In genomic region chr4:108349836-108350547, GRCm38 (mm10) we compare ENCODE assay signal across 10 mouse cellular contexts. TPM values are rescaled to one million over a fixed set of nuclear protein-coding genes. Genes with fewer than 3 reads are reported as not detected.
DNase-seq lines count a peak whose midpoint lies in the region; ATAC-seq lines count a peak whose summit lies in the region.
"Had no signal": no experiment of that assay in that cellular context is flagged by ENCODE, and none has a peak within 500 bp of the region (broad histone marks: within the 10 kb centered on the region; RNA-seq: fewer than 3 reads in every experiment).

No protein-coding gene starts in this region.

- peaks cover 48% of the 10 kb centered on the region for H3K4me1 ChIP-seq in kidney, embryonic 16.5 days (ENCODE audit: insufficient read depth, low read length)
- peaks cover 57% of the 10 kb centered on the region for H3K4me1 ChIP-seq in embryonic facial prominence, embryonic 13.5 days

- peak overlapping the region; percentile 29; the same call in 1 of the 2 replicates for H3K9ac ChIP-seq in kidney, embryonic 16.5 days (replicated peaks; ENCODE audit: low read length)
- no peak overlapping the region for H3K9ac ChIP-seq in embryonic facial prominence, embryonic 13.5 days

- no peak for ATAC-seq in kidney, embryonic 16.5 days (ENCODE audit: low FRiP score, low TSS enrichment)
- ATAC-seq in embryonic facial prominence, embryonic 13.5 days (ENCODE audit: insufficient number of reproducible peaks, insufficient read depth, low FRiP score, low TSS enrichment, low read depth): no peak
- ATAC-seq in megakaryocyte progenitor cell, adult 5-6 weeks (replicated peaks; ENCODE audit: poor library complexity): peak; percentile 52

- H3K4me3 ChIP-seq in kidney, embryonic 16.5 days (ENCODE audit: low read length): no peak overlapping the region
- no peak overlapping the region for H3K4me3 ChIP-seq in embryonic facial prominence, embryonic 13.5 days

- H3K27ac ChIP-seq in kidney, embryonic 16.5 days (ENCODE audit: low read length): peak overlapping the region; percentile 83
- H3K27ac ChIP-seq in embryonic facial prominence, embryonic 13.5 days: peak overlapping the region; percentile 83

- H3K9me3 ChIP-seq in kidney, embryonic 16.5 days (ENCODE audit: low read length): no peaks in the 10 kb centered on the region
- H3K9me3 ChIP-seq in embryonic facial prominence, embryonic 13.5 days: no peaks in the 10 kb centered on the region

- H3K4me2 ChIP-seq in kidney, embryonic 16.5 days (replicated peaks; ENCODE audit: low read depth, low read length): no peak overlapping the region
- H3K4me2 ChIP-seq in embryonic facial prominence, embryonic 13.5 days: no peak overlapping the region

- 16% methylated on average over 8 of the region's 8 CpGs for WGBS in kidney, embryonic 16.5 days
- 26% methylated on average over 8 of the region's 8 CpGs for WGBS in embryonic facial prominence, embryonic 13.5 days

- no peaks in the 10 kb centered on the region for H3K27me3 ChIP-seq in kidney, embryonic 16.5 days (ENCODE audit: insufficient read depth, low read length)
- no peaks in the 10 kb centered on the region for H3K27me3 ChIP-seq in embryonic facial prominence, embryonic 13.5 days

- H3K36me3 ChIP-seq in kidney, embryonic 16.5 days (ENCODE audit: insufficient read depth, low read length): no peaks in the 10 kb centered on the region
- H3K36me3 ChIP-seq in embryonic facial prominence, embryonic 13.5 days: no peaks in the 10 kb centered on the region

- DNase-seq in embryo, embryonic 11 days: peak; percentile 34
- no peak for DNase-seq in embryo, embryonic 10 days (ENCODE audit: low spot score)
- no peak for DNase-seq in kidney, adult 18-20 months
- no peak for DNase-seq in frontal cortex, postnatal 10 days (ENCODE audit: low spot score in 2 of 2)
- no peak for DNase-seq in cerebellum, adult 11 months

RNA-seq across cellular contexts. Expression of gene Coa7, which starts 22.1 kb away (rescaled TPM):
- polyA plus RNA-seq in kidney, embryonic 16.5 days (2015; fragmentation: Nextera tagmentation; extraction: Ambion mirVana): 52.9 and 54.1 TPM in 2 replicates
- polyA plus RNA-seq in embryonic facial prominence, embryonic 13.5 days (2015; fragmentation: Nextera tagmentation; extraction: Ambion mirVana): 49.2 and 50.9 TPM in 2 replicates
- total RNA-seq in megakaryocyte progenitor cell, adult 5-6 weeks (2015): 14.5 and 19.2 TPM in 2 replicates
- total RNA-seq in megakaryocyte progenitor cell, adult 5-6 weeks (2017): 6.4 and 11.8 TPM in 2 replicates

RNA-seq across cellular contexts. Expression of gene Shisal2a, which starts 33.2 kb away (rescaled TPM):
- polyA plus RNA-seq in kidney, embryonic 16.5 days (2015; fragmentation: Nextera tagmentation; extraction: Ambion mirVana): 0.29 and 1.1 TPM in 2 replicates
- 2.1 and 2.8 TPM in 2 replicates for polyA plus RNA-seq in embryonic facial prominence, embryonic 13.5 days (2015; fragmentation: Nextera tagmentation; extraction: Ambion mirVana)
- total RNA-seq in megakaryocyte progenitor cell, adult 5-6 weeks (2015): not detected in 2 replicates
- total RNA-seq in megakaryocyte progenitor cell, adult 5-6 weeks (2017): not detected in 2 replicates
- total RNA-seq: layer of hippocampus, adult 8-10 months; neutrophil, adult 5-6 weeks had no signal

RNA-seq across cellular contexts. Expression of gene Zyg11b, which starts 49.1 kb away (rescaled TPM):
- polyA plus RNA-seq in kidney, embryonic 16.5 days (2015; fragmentation: Nextera tagmentation; extraction: Ambion mirVana): 11.6 and 11.7 TPM in 2 replicates
- polyA plus RNA-seq in embryonic facial prominence, embryonic 13.5 days (2015; fragmentation: Nextera tagmentation; extraction: Ambion mirVana): 13.0 and 15.9 TPM in 2 replicates
- total RNA-seq in megakaryocyte progenitor cell, adult 5-6 weeks (2015): 14.7 and 18.4 TPM in 2 replicates
- 19.2 and 21.5 TPM in 2 replicates for total RNA-seq in megakaryocyte progenitor cell, adult 5-6 weeks (2017)

RNA-seq across cellular contexts. Expression of gene Gpx7, which starts 56.8 kb away (rescaled TPM):
- polyA plus RNA-seq in kidney, embryonic 16.5 days (2015; fragmentation: Nextera tagmentation; extraction: Ambion mirVana): 65.2 and 65.4 TPM in 2 replicates
- 86.0 and 102 TPM in 2 replicates for polyA plus RNA-seq in embryonic facial prominence, embryonic 13.5 days (2015; fragmentation: Nextera tagmentation; extraction: Ambion mirVana)
- 0.46 and 0.79 TPM in 2 replicates for total RNA-seq in megakaryocyte progenitor cell, adult 5-6 weeks (2015)
- total RNA-seq in megakaryocyte progenitor cell, adult 5-6 weeks (2017): 0.50 and 0.95 TPM in 2 replicates
